Mouse (Mus musculus) limb, embryonic 11.5 days (tissue): ENCODE measurements around the gene Xpnpep3. TPM values are rescaled to one million over a fixed set of nuclear protein-coding genes. Genes with fewer than 3 reads are reported as not detected.

Experiments used
- ATAC-seq: fragments of 200-750 bp; cut with Nextera tagmentation; 2 replicates; pipeline ENCODE4 v1.8.0; 2017; ENCODE audit warnings: low read depth; ENCODE audit not compliant: insufficient number of reproducible peaks, low FRiP score, low TSS enrichment
- DNase-seq: peaks from one replicate; pipeline ENCODE4 v3.0.0-alpha.2; 2015; ENCODE audit warnings: low spot score
- H3K27ac ChIP-seq: fragments of 300-500 bp; sonication (generic); replicated peaks from 2 replicates; pipeline ENCODE4 v1.5.1; 2014; ENCODE audit warnings: low read depth, mild to moderate bottlenecking, low read length
- H3K27me3 ChIP-seq: fragments of 300-500 bp; sonication (generic); 2 replicates; pipeline ENCODE4 v1.6.1; 2014; ENCODE audit warnings: mild to moderate bottlenecking, low read length, mixed read lengths; ENCODE audit not compliant: control insufficient read depth, insufficient read depth
- H3K36me3 ChIP-seq: fragments of 300-500 bp; sonication (generic); 2 replicates; pipeline ENCODE4 v1.6.1; 2014; ENCODE audit warnings: mild to moderate bottlenecking, low read length, moderate library complexity, mixed read lengths; ENCODE audit not compliant: control insufficient read depth, insufficient read depth
- H3K4me1 ChIP-seq: fragments of 300-500 bp; sonication (generic); 2 replicates; pipeline ENCODE4 v1.6.1; 2014; ENCODE audit warnings: low read length, mixed read lengths; ENCODE audit not compliant: control insufficient read depth, insufficient read depth
- H3K4me2 ChIP-seq: fragments of 300-500 bp; sonication (generic); 2 replicates; pipeline ENCODE4 v1.6.1; 2014; ENCODE audit warnings: low read depth, mild to moderate bottlenecking, moderate library complexity; ENCODE audit not compliant: severe bottlenecking
- H3K4me3 ChIP-seq: fragments of 300-500 bp; sonication (generic); 2 replicates; pipeline ENCODE4 v1.5.1; 2014; ENCODE audit warnings: low read depth, low read length
- H3K9ac ChIP-seq: fragments of 300-500 bp; sonication (generic); 2 replicates; pipeline ENCODE4 v1.6.1; 2014; ENCODE audit warnings: mild to moderate bottlenecking, low read length
- H3K9me3 ChIP-seq: fragments of 300-500 bp; sonication (generic); 2 replicates; pipeline ENCODE4 v1.6.1; 2016; ENCODE audit warnings: low read length; ENCODE audit not compliant: control insufficient read depth
- WGBS: fragments of 180-500 bp; shearing (Covaris S2); extraction: QIAGEN DNeasy Blood & Tissue Kit; methylation state at CpG from one replicate; pipeline ENCODE4 v1.1.7; 2014; 5-methylcytosine and 5-hydroxymethylcytosine counted together
- polyA plus RNA-seq: library from polyadenylated mRNA; unstranded; fragments of >200 nt; fragmentation: Nextera tagmentation; extraction: Ambion mirVana; gene quantifications from 2 replicates; pipeline ENCODE4 v1.2.1, GENCODE M21; 2014

The Xpnpep3 gene
- polyA plus RNA-seq = 8.6 and 8.7 TPM in 2 replicates

GRCm38 (mm10) chr15:81399638-81400315 is at the start of gene Xpnpep3, which contains the start of gene St13:
Xpnpep3 (plus strand) TSS chr15:81400138.
St13 (minus strand) TSS chr15:81400077.
- ATAC-seq (peak; percentile 99), DNase-seq (peak; percentile 99)
- Histone ChIP-seq H3K4me1 (no peaks in the 10 kb centered on the region), H3K36me3 (no peaks in the 10 kb centered on the region), H3K4me3 (peak within 1 kb of the TSS; percentile 93), H3K27ac (peak within 1 kb of the TSS; percentile 66), H3K27me3 (no peaks in the 10 kb centered on the region), H3K9me3 (no peaks in the 10 kb centered on the region), H3K4me2 (peak within 1 kb of the TSS; percentile 71), H3K9ac (peak within 1 kb of the TSS; percentile 91)
- under 1% methylated on average over 50 of the region's 50 CpGs for WGBS

GRCm38 (mm10) chr15:81350401-81350800 is 49.5 kb upstream of the Xpnpep3 start:
- Histone ChIP-seq H3K27me3 (no peaks in the 10 kb centered on the region), H3K4me2 (no peak overlapping the region), H3K9me3 (no peaks in the 10 kb centered on the region), H3K36me3 (no peaks in the 10 kb centered on the region), H3K4me3 (no peak overlapping the region), H3K4me1 (no peaks in the 10 kb centered on the region), H3K27ac (no peak overlapping the region), H3K9ac (no peak overlapping the region)
- ATAC-seq (no peak), DNase-seq (no peak)
- WGBS = 66% methylated on average over 1 of the region's 1 CpGs

GRCm38 (mm10) chr15:81352638-81353037 is 47.3 kb upstream of the Xpnpep3 start:
- Histone ChIP-seq H3K36me3 (no peaks in the 10 kb centered on the region), H3K4me3 (no peak overlapping the region), H3K27ac (no peak overlapping the region), H3K9ac (no peak overlapping the region), H3K9me3 (no peaks in the 10 kb centered on the region), H3K4me1 (no peaks in the 10 kb centered on the region), H3K27me3 (no peaks in the 10 kb centered on the region), H3K4me2 (no peak overlapping the region)
- ATAC-seq = no peak
- 73% methylated on average over 1 of the region's 1 CpGs for WGBS
- DNase-seq = no peak

GRCm38 (mm10) chr15:81355146-81355761 is 44.7 kb upstream of the Xpnpep3 start:
- H3K27me3 ChIP-seq = no peaks in the 10 kb centered on the region
- H3K9ac ChIP-seq = no peak overlapping the region
- 58% methylated on average over 3 of the region's 3 CpGs for WGBS
- no peaks in the 10 kb centered on the region for H3K9me3 ChIP-seq
- H3K4me1 ChIP-seq = peaks cover 7% of the 10 kb centered on the region; the same call in 1 of the 2 replicates
- no peak overlapping the region for H3K4me2 ChIP-seq
- no peak overlapping the region for H3K4me3 ChIP-seq
- peak; percentile 39; the same call in 1 of the 2 replicates for ATAC-seq
- DNase-seq = peak; percentile 83
- no peaks in the 10 kb centered on the region for H3K36me3 ChIP-seq
- H3K27ac ChIP-seq = no peak overlapping the region

- peaks cover 7% of the 10 kb centered on the region; the same call in 1 of the 2 replicates for H3K4me1 ChIP-seq
- DNase-seq = no peak
- no peak for ATAC-seq
- no peaks in the 10 kb centered on the region for H3K9me3 ChIP-seq
- no peaks in the 10 kb centered on the region for H3K27me3 ChIP-seq
- no peak overlapping the region for H3K9ac ChIP-seq
- no peak overlapping the region for H3K27ac ChIP-seq
- H3K4me3 ChIP-seq = no peak overlapping the region
- H3K36me3 ChIP-seq = no peaks in the 10 kb centered on the region
- no peak overlapping the region for H3K4me2 ChIP-seq
- WGBS = 25% methylated on average over 5 of the region's 5 CpGs
These were observed 43.0 kb upstream of the Xpnpep3 start for GRCm38 (mm10) chr15:81356946-81357345.

- Histone ChIP-seq H3K9ac (no peak overlapping the region), H3K4me1 (peaks cover 7% of the 10 kb centered on the region; the same call in 1 of the 2 replicates), H3K27ac (no peak overlapping the region), H3K36me3 (peaks cover 2% of the 10 kb centered on the region; the same call in 1 of the 2 replicates), H3K4me2 (no peak overlapping the region), H3K9me3 (no peaks in the 10 kb centered on the region), H3K27me3 (no peaks in the 10 kb centered on the region), H3K4me3 (no peak overlapping the region)
- ATAC-seq (no peak), DNase-seq (no peak)
- WGBS = 79% methylated on average over 3 of the region's 3 CpGs
These were observed 41.0 kb upstream of the Xpnpep3 start for GRCm38 (mm10) chr15:81358943-81359342.

DNA sequence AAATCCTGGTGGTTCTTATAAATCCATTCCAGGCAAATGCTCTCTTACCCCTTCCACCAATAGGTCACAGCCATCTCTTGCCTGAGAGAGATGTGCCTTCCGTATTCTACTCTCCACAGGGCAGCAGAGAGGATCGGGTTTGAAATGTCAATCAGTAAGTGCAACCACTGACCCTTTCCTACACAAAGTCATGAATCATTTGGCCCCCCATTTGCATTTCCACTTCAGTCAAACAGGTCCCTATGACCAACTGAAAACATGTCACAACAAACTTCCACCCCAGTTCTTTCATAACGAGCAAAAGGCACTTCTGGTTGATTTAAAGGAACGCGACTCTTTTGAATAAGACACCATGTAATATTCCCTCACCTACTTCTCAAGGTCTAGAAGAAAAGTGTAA is 40.5 kb upstream of the Xpnpep3 start:
- ATAC-seq (no peak), DNase-seq (no peak)
- Histone ChIP-seq H3K4me3 (no peak overlapping the region; the same call in 1 of the 2 replicates), H3K9me3 (no peaks in the 10 kb centered on the region), H3K4me1 (peaks cover 7% of the 10 kb centered on the region; the same call in 1 of the 2 replicates), H3K27me3 (no peaks in the 10 kb centered on the region), H3K36me3 (peaks cover 2% of the 10 kb centered on the region; the same call in 1 of the 2 replicates), H3K27ac (no peak overlapping the region), H3K4me2 (peak overlapping the region; percentile 74; the same call in 1 of the 2 replicates), H3K9ac (no peak overlapping the region)
- WGBS = 82% methylated on average over 5 of the region's 5 CpGs

- Histone ChIP-seq H3K4me1 (peaks cover 7% of the 10 kb centered on the region; the same call in 1 of the 2 replicates), H3K4me3 (peak within 1 kb of the TSS; percentile 60), H3K9ac (peak within 1 kb of the TSS; percentile 75), H3K27me3 (no peaks in the 10 kb centered on the region), H3K9me3 (no peaks in the 10 kb centered on the region), H3K27ac (peak within 1 kb of the TSS; percentile 65), H3K4me2 (peak within 1 kb of the TSS; percentile 74), H3K36me3 (peaks cover 2% of the 10 kb centered on the region; the same call in 1 of the 2 replicates)
- DNase-seq = peak; percentile 98
- WGBS = 1% methylated on average over 30 of the region's 30 CpGs
- ATAC-seq = peak; percentile 98
These were observed 39.5 kb upstream of the Xpnpep3 start, which contains the start of gene Slc25a17 for GRCm38 (mm10) chr15:81360345-81361021. Slc25a17 (minus strand) TSS chr15:81360812.
